Mouse (Mus musculus) limb, embryonic 10.5 days (tissue): ENCODE results near the gene Henmt1. TPM values are rescaled to one million over a fixed set of nuclear protein-coding genes. Genes with fewer than 3 reads are reported as not detected.

Experiments
- DNase-seq: peaks from one replicate; pipeline ENCODE4 v3.0.0-alpha.2; 2017; ENCODE audit warnings: low spot score
- H3K27ac ChIP-seq: fragments of 300-500 bp; sonication (generic); 2 replicates; pipeline ENCODE4 v1.5.1; 2016; ENCODE audit warnings: mild to moderate bottlenecking
- H3K27me3 ChIP-seq: fragments of 300-500 bp; sonication (generic); 2 replicates; pipeline ENCODE4 v1.6.1; 2016; ENCODE audit warnings: low read depth, mild to moderate bottlenecking; ENCODE audit not compliant: poor library complexity, severe bottlenecking
- H3K36me3 ChIP-seq: fragments of 300-500 bp; sonication (generic); 2 replicates; pipeline ENCODE4 v1.6.1; 2016; ENCODE audit warnings: mild to moderate bottlenecking, moderate library complexity
- H3K4me1 ChIP-seq: fragments of 300-500 bp; sonication (generic); 2 replicates; pipeline ENCODE4 v1.6.1; 2016
- H3K4me3 ChIP-seq: fragments of 300-500 bp; sonication (generic); 2 replicates; pipeline ENCODE4 v1.5.1; 2016; ENCODE audit warnings: mild to moderate bottlenecking, moderate library complexity
- H3K9me3 ChIP-seq: fragments of 300-500 bp; sonication (generic); replicated peaks from 2 replicates; pipeline ENCODE4 v1.6.1; 2016; ENCODE audit warnings: mild to moderate bottlenecking
- WGBS: fragments of 180-500 bp; shearing (Covaris S2); methylation state at CpG from one replicate; pipeline ENCODE4 v1.1.7; 2016; 5-methylcytosine and 5-hydroxymethylcytosine counted together
- polyA plus RNA-seq: library from polyadenylated mRNA; unstranded; fragments of >200 nt; fragmentation: Nextera tagmentation; extraction: Ambion mirVana; gene quantifications from 2 replicates; pipeline ENCODE4 v1.2.1, GENCODE M21; 2016

Henmt1 gene
- polyA plus RNA-seq = 0.48 and 0.88 TPM in 2 replicates

GRCm38 (mm10) chr3:108939573-108939972 is at the start of gene Henmt1:
Gene Henmt1, plus strand, starts transcription at chr3:108939873.
- Histone ChIP-seq H3K27ac (peak within 1 kb of the TSS; percentile 56), H3K27me3 (0 out of 2 replicates have a peak, but pooled peaks cover 6% of the 10 kb centered on the region), H3K36me3 (no peaks in the 10 kb centered on the region), H3K9me3 (no peaks in the 10 kb centered on the region), H3K4me1 (peaks cover 7% of the 10 kb centered on the region), H3K4me3 (peak within 1 kb of the TSS; percentile 40)
- DNase-seq = no peak
- 87% methylated on average over 5 of the region's 5 CpGs for WGBS

DNA sequence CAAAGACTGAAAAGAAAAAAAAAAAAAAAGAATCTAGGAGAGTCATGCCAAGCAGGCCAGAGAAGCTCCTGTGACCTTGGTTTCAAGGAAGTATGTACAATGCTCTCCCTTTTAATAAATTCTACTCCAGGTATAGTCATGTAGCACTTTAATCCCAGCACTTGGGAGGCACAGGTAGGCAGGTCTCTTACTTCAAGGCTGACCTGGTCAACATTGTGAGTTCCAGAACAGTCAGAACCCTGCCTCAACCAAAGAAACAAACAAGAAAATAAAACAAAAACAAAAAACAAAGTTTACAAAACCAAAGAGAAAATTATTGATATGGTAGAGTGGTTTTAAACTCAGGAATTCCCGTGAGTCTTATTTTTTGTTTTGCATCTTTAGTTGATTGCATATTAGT is 49.8 kb upstream of the Henmt1 start, which contains the start of gene Fndc7:
Gene Fndc7, minus strand, starts transcription at position 101 of the 400 bp plus-strand sequence.
- Histone ChIP-seq H3K4me1 (no peaks in the 10 kb centered on the region), H3K27ac (no peak within 1 kb of the TSS), H3K4me3 (no peak within 1 kb of the TSS), H3K27me3 (no peaks in the 10 kb centered on the region), H3K9me3 (no peaks in the 10 kb centered on the region), H3K36me3 (no peaks in the 10 kb centered on the region)
- WGBS = 96% methylated on average over 1 of the region's 1 CpGs
- DNase-seq = no peak

- 90% methylated on average over 1 of the region's 1 CpGs for WGBS
- H3K36me3 ChIP-seq = no peaks in the 10 kb centered on the region
- no peaks in the 10 kb centered on the region for H3K4me1 ChIP-seq
- H3K9me3 ChIP-seq = no peaks in the 10 kb centered on the region
- no peak overlapping the region for H3K27ac ChIP-seq
- no peaks in the 10 kb centered on the region for H3K27me3 ChIP-seq
- DNase-seq = no peak
- no peak overlapping the region for H3K4me3 ChIP-seq
These were observed 47.6 kb upstream of the Henmt1 start for GRCm38 (mm10) chr3:108892080-108892479.

DNA sequence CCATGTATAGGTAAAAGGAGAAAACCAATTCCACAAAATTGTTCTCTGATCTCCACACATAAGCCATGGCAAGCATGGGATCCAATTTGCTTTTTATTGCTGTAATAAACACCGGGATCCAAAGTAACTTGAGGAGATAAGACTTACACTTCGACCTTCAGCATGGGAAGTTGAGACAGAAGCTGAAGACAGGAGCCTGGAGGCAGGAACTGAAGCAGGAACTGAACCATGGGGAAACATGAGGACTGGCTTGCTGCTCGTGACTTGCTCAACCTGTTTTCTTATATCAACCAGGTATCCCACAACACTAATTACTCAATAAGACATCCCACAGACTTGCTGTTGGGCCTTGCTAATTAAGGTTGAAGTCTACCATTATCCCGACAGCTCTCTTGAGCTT is 46.8 kb upstream of the Henmt1 start:
- H3K9me3 ChIP-seq = no peaks in the 10 kb centered on the region
- H3K36me3 ChIP-seq = no peaks in the 10 kb centered on the region
- no peak overlapping the region for H3K4me3 ChIP-seq
- no peaks in the 10 kb centered on the region for H3K27me3 ChIP-seq
- H3K4me1 ChIP-seq = no peaks in the 10 kb centered on the region
- H3K27ac ChIP-seq = no peak overlapping the region
- 57% methylated on average over 4 of the region's 4 CpGs for WGBS
- no peak for DNase-seq

DNA sequence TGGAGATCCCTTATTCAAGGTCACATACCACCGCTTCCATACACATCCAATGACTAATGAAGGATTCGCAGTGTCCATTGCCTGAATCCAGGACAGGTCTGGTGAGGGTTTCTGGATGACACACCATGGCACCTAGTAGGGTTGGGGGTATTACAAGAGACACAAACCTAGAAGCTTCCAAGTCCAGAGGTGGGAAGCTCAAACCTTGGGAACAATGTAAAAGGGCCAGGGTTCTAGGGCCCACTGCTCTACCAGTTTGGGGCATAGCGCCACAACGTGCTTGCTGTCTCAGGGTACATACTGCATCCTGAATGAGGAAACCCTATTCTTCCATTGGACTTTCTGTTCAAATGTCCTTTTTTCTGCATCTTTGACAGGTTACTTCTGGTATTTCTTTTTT is 41.0 kb upstream of the Henmt1 start:
- Histone ChIP-seq H3K4me1 (no peaks in the 10 kb centered on the region), H3K27ac (no peak overlapping the region), H3K4me3 (no peak overlapping the region), H3K36me3 (peaks cover 43% of the 10 kb centered on the region), H3K27me3 (no peaks in the 10 kb centered on the region), H3K9me3 (no peaks in the 10 kb centered on the region)
- DNase-seq = no peak
- WGBS = 94% methylated on average over 4 of the region's 4 CpGs

DNA sequence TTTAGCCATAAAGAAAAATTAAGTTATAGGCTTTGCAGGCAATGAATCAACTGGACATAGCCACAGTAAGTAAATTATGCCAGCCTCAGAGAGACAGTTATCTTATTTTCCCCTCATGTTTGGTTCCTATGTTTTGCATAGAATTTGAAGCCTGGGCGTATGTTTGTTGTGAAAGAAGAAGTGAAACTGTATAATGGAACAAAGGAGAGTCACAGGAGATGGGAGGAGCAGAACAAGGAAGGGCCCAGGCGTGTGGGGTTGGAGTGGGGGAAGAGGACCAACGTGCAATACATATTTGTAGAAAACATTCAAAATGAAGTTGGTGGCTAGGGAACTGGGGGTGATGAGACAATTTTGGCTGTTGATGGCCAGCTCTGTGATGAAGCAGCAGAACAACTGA is 39.5 kb upstream of the Henmt1 start:
- Histone ChIP-seq H3K4me3 (no peak overlapping the region), H3K9me3 (no peaks in the 10 kb centered on the region), H3K36me3 (peaks cover 58% of the 10 kb centered on the region), H3K27ac (no peak overlapping the region), H3K4me1 (no peaks in the 10 kb centered on the region), H3K27me3 (no peaks in the 10 kb centered on the region)
- DNase-seq = no peak
- WGBS = 92% methylated on average over 3 of the region's 3 CpGs

GRCm38 (mm10) chr3:108900681-108901080 is 39.0 kb upstream of the Henmt1 start:
- H3K36me3 ChIP-seq = peaks cover 63% of the 10 kb centered on the region
- 85% methylated on average over 5 of the region's 5 CpGs for WGBS
- no peaks in the 10 kb centered on the region for H3K27me3 ChIP-seq
- H3K27ac ChIP-seq = no peak overlapping the region
- no peaks in the 10 kb centered on the region for H3K9me3 ChIP-seq
- H3K4me3 ChIP-seq = no peak overlapping the region
- no peak for DNase-seq
- H3K4me1 ChIP-seq = no peaks in the 10 kb centered on the region

DNA sequence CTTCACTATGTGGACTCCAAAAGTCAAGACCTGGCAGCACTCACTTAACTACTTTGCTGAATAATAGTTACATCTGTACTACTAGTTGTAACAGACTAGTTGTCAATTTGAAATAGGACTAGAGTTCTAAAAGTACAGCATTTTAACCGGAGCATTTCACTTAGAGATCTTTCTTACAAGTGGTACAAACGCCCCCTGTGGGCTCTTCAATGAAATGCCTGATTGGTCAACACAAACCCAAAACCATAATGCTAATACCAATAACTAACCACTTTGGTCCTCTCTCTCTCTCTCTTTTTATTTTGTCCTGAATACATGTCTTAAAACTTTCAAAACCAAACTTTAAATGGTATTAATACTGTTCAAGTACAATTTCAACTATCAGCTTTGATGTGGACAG is 37.6 kb upstream of the Henmt1 start:
- Histone ChIP-seq H3K4me3 (no peak overlapping the region), H3K9me3 (no peaks in the 10 kb centered on the region), H3K36me3 (peaks cover 77% of the 10 kb centered on the region), H3K4me1 (no peaks in the 10 kb centered on the region), H3K27ac (no peak overlapping the region), H3K27me3 (no peaks in the 10 kb centered on the region)
- 63% methylated on average over 2 of the region's 2 CpGs for WGBS
- DNase-seq = no peak

DNA sequence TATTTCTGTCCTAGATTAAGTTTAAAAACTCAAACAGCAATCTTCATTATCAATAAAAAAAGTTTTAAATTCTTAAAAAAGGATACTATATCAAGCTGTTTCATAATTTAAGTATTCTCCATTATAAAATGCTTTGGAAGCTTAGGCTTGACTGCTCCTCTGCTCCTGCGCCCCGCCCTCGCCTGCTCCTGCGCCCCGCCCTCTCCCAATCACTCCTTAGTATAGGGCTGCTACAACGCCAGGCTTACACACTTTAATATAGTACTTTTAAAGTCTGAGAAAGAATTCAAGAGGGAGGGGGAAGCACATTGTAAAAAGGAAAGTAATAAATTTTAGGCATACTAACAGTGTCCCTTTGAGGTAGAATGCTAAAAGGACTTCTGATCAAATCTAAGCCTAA is 36.7 kb upstream of the Henmt1 start:
- Histone ChIP-seq H3K27ac (no peak overlapping the region), H3K4me3 (no peak overlapping the region), H3K36me3 (peaks cover 86% of the 10 kb centered on the region), H3K9me3 (no peaks in the 10 kb centered on the region), H3K4me1 (no peaks in the 10 kb centered on the region), H3K27me3 (no peaks in the 10 kb centered on the region)
- WGBS = 92% methylated on average over 6 of the region's 6 CpGs
- no peak for DNase-seq

DNA sequence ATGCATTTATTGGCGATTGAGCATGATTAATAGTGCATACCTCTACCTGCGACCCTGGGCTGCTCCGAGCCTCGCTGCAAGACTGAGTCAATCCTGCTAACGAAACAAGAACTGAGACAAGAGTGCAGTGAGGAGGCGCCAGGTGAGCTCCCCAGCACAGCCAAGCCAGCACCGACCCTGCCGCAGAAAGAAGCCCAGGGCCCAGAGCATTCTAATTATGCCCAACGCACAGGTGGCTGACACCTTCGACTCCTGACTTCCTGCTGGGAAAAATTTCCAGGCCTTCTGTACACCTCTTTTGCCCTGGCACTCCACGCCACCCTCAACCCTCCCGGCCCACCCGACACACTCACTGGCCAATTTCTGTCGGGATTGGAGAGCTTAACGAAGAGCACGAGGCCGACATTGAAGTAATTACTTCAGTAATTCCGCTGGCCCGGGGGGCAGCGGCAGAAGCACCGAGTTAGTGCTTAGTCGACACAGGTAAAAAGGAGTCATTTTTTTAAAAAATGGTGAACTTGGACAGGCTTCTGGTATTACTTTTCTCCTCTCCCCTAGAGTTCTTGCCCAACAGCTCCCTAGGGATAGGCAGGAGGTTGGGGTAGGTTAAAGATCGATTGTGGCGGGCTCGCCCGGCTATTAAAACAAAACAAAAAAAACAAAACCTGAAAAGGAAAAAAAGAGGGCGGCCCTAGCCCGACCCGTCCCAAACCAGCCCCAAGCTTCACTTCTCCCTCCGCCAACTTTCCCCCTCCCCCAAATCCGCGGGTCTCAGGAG is 29.2 kb upstream of the Henmt1 start:
- WGBS = under 1% methylated on average over 32 of the region's 32 CpGs
- H3K27me3 ChIP-seq = no peaks in the 10 kb centered on the region
- H3K27ac ChIP-seq = peak overlapping the region; percentile 97
- peaks cover 10% of the 10 kb centered on the region for H3K4me1 ChIP-seq
- peak overlapping the region; percentile 97 for H3K4me3 ChIP-seq
- peak; percentile 44 for DNase-seq
- peaks cover 31% of the 10 kb centered on the region for H3K36me3 ChIP-seq
- H3K9me3 ChIP-seq = no peaks in the 10 kb centered on the region

GRCm38 (mm10) chr3:108911081-108911547 is 28.6 kb upstream of the Henmt1 start:
- Histone ChIP-seq H3K36me3 (peaks cover 25% of the 10 kb centered on the region), H3K9me3 (no peaks in the 10 kb centered on the region), H3K27ac (peak overlapping the region; percentile 97), H3K4me1 (peaks cover 10% of the 10 kb centered on the region), H3K27me3 (no peaks in the 10 kb centered on the region), H3K4me3 (peak overlapping the region; percentile 97)
- no peak for DNase-seq
- under 1% methylated on average over 44 of the region's 44 CpGs for WGBS

GRCm38 (mm10) chr3:108911548-108912413 is 27.9 kb upstream of the Henmt1 start, which contains the start of gene Prpf38b:
Gene Prpf38b, minus strand, starts transcription at chr3:108911727.
- H3K36me3 ChIP-seq = peaks cover 19% of the 10 kb centered on the region
- peaks cover 10% of the 10 kb centered on the region for H3K4me1 ChIP-seq
- 2% methylated on average over 53 of the region's 53 CpGs for WGBS
- H3K9me3 ChIP-seq = no peaks in the 10 kb centered on the region
- peak; percentile 99 for DNase-seq
- H3K4me3 ChIP-seq = peak within 1 kb of the TSS; percentile 97
- no peaks in the 10 kb centered on the region for H3K27me3 ChIP-seq
- H3K27ac ChIP-seq = peak within 1 kb of the TSS; percentile 97

- Histone ChIP-seq H3K27ac (no peak overlapping the region), H3K27me3 (no peaks in the 10 kb centered on the region), H3K9me3 (no peaks in the 10 kb centered on the region), H3K36me3 (no peaks in the 10 kb centered on the region), H3K4me3 (no peak overlapping the region), H3K4me1 (no peaks in the 10 kb centered on the region)
- no peak for DNase-seq
- 80% methylated on average over 1 of the region's 1 CpGs for WGBS
These were observed 23.7 kb upstream of the Henmt1 start for GRCm38 (mm10) chr3:108915999-108916398.
